Mouse (Mus musculus) lung, adult 2 months (tissue): ENCODE results near the gene Krt83. TPM values are rescaled to one million over a fixed set of nuclear protein-coding genes. Genes with fewer than 3 reads are reported as not detected.
"Not testable (repeated sequence)": the region's sequence is repeated elsewhere in the genome, so short reads cannot be mapped to it uniquely, and the experiment has no call there.

ENCODE experiments used
- DNase-seq: peaks from one replicate; pipeline ENCODE4 v3.0.0; 2022
- H3K4me1 ChIP-seq: fragments of 200-500 bp; 2 replicates; pipeline ENCODE4 v1.6.1; 2011; ENCODE audit warnings: low read length; ENCODE audit not compliant: control insufficient read depth, insufficient read depth
- H3K4me3 ChIP-seq: fragments of 200-500 bp; replicated peaks from 2 replicates; pipeline ENCODE3; 2011; ENCODE audit warnings: low read depth, mild to moderate bottlenecking, control low read depth, low read length; ENCODE audit errors: extremely low read depth
- CTCF ChIP-seq: fragments of 200-500 bp; IDR thresholded peaks from 2 replicates; pipeline ENCODE4 v1.5.1; 2011; ENCODE audit warnings: mild to moderate bottlenecking, low read length, control low read depth; ENCODE audit not compliant: insufficient read depth
- POLR2A ChIP-seq: fragments of 200-500 bp; IDR thresholded peaks from 2 replicates; pipeline ENCODE4 v1.6.1; 2011; ENCODE audit warnings: low read depth, mild to moderate bottlenecking, control low read depth, low read length, borderline replicate concordance; ENCODE audit errors: extremely low read depth
- WGBS: fragments of 180-500 bp; shearing (Covaris S2); methylation state at CpG from one replicate; pipeline ENCODE4 v1.1.7; 2018; 5-methylcytosine and 5-hydroxymethylcytosine counted together
- polyA plus RNA-seq: library from polyadenylated mRNA; depleted of rRNA; stranded (reverse); fragments of >200 nt; gene quantifications from 2 replicates; pipeline ENCODE4 v1.2.3, GENCODE M21; 2012; rRNA removed

Gene Krt83
- polyA plus RNA-seq, result 0.06 and 0.25 TPM in 2 replicates

DNA sequence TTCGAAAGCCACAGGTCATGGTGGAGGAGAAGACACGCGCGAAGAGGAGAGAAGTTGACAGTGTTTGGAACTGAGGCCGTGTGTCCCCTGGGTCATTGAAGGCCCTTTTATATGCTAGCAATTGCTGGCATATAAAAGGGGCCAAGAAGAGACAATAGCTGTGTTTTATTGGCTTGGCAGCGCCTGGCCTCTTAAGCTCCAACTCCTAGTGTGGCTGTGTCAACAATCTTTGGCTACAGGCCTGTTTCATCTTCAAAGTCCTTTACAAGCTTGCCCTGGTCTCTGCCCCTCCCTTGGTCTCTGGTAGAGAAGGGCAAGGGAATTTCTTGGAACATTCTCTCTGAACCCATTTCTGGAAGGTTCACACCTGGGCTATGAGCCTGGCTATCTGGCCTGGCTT, at the start of gene Krt83:
TSS of gene Krt83 (minus strand) at position 82 of the 400 bp plus-strand sequence.
- no peak for DNase-seq
- WGBS, result 67% methylated on average over 6 of the region's 6 CpGs
- TF ChIP-seq CTCF, result no peak
- TF ChIP-seq POLR2A, result no peak

GRCm38 (mm10) chr15:101538580-101538900, 47.2 kb upstream of the Krt83 start:
- WGBS, result 52% methylated on average over 4 of the region's 4 CpGs
- no peak overlapping the region for H3K4me3 ChIP-seq
- no peak for TF ChIP-seq CTCF
- TF ChIP-seq POLR2A, result no peak
- DNase-seq, result no peak
- H3K4me1 ChIP-seq, result no peaks in the 10 kb centered on the region

More for the DNA sequence above, at the start of gene Krt83:
- no peak within 1 kb of the TSS for H3K4me3 ChIP-seq
- H3K4me1 ChIP-seq, result no peaks in the 10 kb centered on the region

DNA sequence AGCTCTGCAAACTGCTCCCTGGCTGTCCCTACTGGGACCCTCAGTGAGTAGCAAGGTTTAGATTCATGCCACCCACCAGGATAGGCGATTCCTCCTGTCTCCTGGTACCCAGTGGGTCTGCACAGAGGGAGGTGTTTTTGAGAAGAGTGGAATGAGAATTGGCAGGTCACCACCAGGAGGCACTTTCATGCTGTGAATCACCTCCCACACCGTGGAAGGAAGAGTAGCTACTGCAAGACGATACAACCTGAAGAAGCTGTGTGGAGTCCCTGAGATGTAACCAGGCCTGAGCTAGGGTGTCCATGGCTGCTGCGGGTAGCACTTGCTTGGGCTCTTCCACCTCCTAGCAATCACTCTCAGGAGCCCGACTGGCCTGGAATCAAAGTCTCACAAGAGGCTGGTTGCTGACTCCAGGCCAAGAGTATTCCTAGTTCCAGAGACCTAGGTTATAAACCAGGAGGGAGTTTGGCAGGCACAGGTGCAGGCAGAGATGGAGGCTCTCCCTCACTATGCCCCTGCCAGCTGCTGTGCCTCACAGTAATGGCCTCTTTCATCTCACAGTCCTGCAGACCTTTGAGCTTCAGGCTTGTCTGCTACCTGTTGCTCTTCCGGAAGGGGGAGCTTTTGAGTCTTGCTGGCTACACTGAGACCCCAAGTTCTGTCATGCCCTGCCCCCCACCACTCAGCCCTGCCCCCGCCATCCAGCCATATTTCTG, 46.7 kb upstream of the Krt83 start:
- 34% methylated on average over 7 of the region's 7 CpGs for WGBS
- Histone ChIP-seq H3K4me3 (no peak overlapping the region), H3K4me1 (no peaks in the 10 kb centered on the region)
- no peak for DNase-seq
- TF ChIP-seq POLR2A (no peak), CTCF (0 out of 2 replicates have a peak, but pooled peaks have one; percentile 3)

DNA sequence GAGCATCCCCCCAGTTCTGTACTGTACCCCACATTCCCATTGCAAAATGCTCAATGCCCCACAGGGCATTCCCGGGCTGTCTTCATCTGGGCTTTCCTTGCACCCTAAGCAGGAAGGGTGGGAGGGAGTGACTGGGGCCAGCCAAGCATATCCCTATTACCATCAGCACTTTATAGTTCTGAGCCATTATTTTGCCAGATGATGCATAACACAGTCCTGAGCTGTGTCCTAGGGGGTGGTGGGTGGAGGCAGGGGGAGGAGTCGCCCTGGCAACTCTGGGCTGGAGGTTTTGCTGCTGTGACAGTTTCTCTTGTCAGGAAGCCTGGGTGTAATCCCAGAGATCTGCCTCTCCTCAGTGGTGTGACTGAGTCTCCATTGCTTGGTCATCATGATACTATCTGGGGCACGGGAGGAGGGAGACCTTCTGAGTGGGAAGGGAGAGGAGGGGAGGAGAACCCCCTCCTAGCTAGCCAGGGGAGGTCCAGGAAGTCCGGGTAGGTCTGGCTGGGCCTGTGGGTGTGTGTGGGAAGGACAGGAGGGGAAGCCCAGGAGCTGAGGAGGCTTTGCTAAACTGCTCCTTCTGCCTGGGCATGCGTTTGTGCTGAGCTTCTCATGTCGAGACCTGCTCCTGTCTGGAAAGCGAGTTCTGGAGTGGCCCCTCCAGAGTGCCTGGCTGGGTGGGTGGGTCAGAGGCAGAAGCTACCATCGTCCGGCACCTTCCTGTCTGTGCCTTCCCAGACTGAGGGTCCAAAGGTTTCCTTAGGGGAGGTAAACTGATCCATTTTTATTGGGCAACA, 44.9 kb upstream of the Krt83 start:
- TF ChIP-seq CTCF (no peak), POLR2A (no peak)
- 48% methylated on average over 9 of the region's 9 CpGs for WGBS
- no peak for DNase-seq
- Histone ChIP-seq H3K4me1 (no peaks in the 10 kb centered on the region), H3K4me3 (no peak overlapping the region)

DNA sequence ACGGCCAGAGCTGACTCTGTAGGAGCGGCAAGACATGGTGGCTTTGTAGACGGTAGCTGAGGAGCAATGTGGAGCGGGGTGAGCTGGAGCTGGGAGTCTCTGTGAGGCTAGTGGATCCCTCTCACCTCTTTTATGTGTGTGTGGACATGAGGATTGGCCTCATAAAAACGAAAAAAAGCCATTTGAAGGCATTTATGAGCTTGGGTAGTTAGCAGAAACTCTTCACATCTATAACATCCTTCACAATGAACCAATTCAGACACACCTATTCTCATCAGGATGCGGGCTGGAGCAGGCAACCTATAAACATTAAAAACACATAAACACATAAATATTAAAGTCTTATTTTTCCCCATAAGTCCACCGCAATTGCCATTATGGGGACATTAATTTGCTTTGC, 41.4 kb upstream of the Krt83 start, which contains the start of gene Krt84:
TSS of gene Krt84 (minus strand) at position 101 of the 400 bp plus-strand sequence.
- no peak for DNase-seq
- 84% methylated on average over 7 of the region's 7 CpGs for WGBS
- Histone ChIP-seq H3K4me1 (no peaks in the 10 kb centered on the region), H3K4me3 (no peak within 1 kb of the TSS)
- TF ChIP-seq POLR2A, result no peak
- no peak for TF ChIP-seq CTCF

DNA sequence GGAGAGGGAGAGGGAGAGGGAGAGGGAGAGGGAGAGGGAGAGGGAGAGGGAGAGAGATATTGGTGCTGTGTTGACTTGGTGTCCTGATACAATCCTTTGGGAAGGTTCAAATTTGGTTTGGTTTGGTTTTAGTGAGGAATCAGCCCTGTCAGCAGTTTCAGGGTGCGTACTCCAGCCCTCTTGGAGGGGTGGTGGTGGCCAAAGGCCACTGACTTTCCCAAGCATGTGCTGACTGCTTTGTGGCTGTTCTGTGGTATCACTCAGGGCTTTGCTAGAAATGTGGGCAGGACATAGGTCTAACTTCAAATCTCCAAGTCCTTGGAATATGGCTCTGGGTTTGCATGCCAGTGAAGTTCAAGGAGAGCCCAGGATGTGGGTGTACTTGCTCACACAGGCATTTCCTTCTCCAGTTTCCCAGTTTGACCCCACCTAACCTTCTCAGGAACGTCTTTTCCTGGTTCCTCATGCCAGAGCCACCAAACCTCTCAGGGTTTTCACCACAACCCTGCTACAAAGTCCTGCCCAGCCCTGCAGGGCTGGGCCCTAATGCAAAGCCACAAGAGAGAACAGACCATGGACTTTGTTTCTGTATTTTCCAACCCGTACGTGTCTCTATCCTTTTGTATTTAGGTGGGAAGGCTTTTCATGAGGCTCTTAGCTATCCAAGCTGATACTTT, 31.4 kb upstream of the Krt83 start:
- no peaks in the 10 kb centered on the region for H3K4me1 ChIP-seq
- no peak for TF ChIP-seq CTCF
- no peak for TF ChIP-seq POLR2A
- H3K4me3 ChIP-seq, result no peak overlapping the region
- DNase-seq, result no peak
- 54% methylated on average over 4 of the region's 4 CpGs for WGBS

- 14% methylated on average over 2 of the region's 2 CpGs for WGBS
- Histone ChIP-seq H3K4me3 (no peak overlapping the region), H3K4me1 (no peaks in the 10 kb centered on the region)
- peak; percentile 60 for DNase-seq
- TF ChIP-seq POLR2A (no peak), CTCF (peak; percentile 93)
Observed at GRCm38 (mm10) chr15:101519792-101520191, 28.5 kb upstream of the Krt83 start.

GRCm38 (mm10) chr15:101517161-101517560, 25.8 kb upstream of the Krt83 start, which contains the start of gene Gm49425:
Gene Gm49425, minus strand, starts transcription at chr15:101517261.
- DNase-seq, H3K4me1 ChIP-seq, H3K4me3 ChIP-seq: not testable (repeated sequence)
- 69% methylated on average over 2 of the region's 2 CpGs for WGBS

DNA sequence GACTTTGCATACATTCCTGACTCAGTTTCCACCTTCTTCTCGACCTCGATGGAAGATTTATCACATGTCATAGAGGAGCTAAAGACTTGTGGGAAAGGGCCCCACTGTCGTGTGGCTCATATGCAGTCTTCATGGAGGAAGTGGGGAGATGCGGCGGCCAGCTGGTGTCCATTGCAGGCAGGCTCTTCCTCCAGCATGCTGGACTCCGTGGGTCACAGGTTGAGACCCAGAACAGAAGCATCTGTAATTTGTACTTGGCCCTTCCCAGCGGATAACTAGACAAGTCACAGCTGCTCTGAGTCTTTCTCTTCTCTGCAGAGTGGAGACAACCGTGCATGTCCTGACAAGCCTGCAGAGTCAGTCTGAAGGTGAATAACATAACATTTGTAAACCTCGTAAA, 16.9 kb upstream of the Krt83 start:
- DNase-seq, result no peak
- Histone ChIP-seq H3K4me3 (no peak overlapping the region), H3K4me1 (no peaks in the 10 kb centered on the region)
- WGBS, result 52% methylated on average over 9 of the region's 9 CpGs
- TF ChIP-seq POLR2A (no peak), CTCF (no peak)
